Mouse (Mus musculus) lung, postnatal 0 days (tissue): ENCODE results near the gene Crhr1. TPM values are rescaled to one million over a fixed set of nuclear protein-coding genes. Genes with fewer than 3 reads are reported as not detected.

Experiments
- ATAC-seq: fragments of 200-750 bp; cut with Nextera tagmentation; 2 replicates; pipeline ENCODE4 v1.8.0; 2017; ENCODE audit warnings: moderate library complexity
- DNase-seq: peaks from one replicate; pipeline ENCODE4 v3.0.0-alpha.2; 2016; ENCODE audit warnings: low spot score
- H3K27ac ChIP-seq: fragments of 300-500 bp; sonication (generic); 2 replicates; pipeline ENCODE4 v1.5.1; 2014; ENCODE audit warnings: antibody characterized with exemption, mild to moderate bottlenecking, low read length, mixed read lengths
- H3K27me3 ChIP-seq: fragments of 300-500 bp; sonication (generic); replicated peaks from 2 replicates; pipeline ENCODE4 v1.6.1; 2014; ENCODE audit warnings: low read length, mixed read lengths; ENCODE audit not compliant: insufficient read depth
- H3K36me3 ChIP-seq: fragments of 300-500 bp; sonication (generic); 2 replicates; pipeline ENCODE4 v1.6.1; 2014; ENCODE audit warnings: low read length, mixed read lengths; ENCODE audit not compliant: insufficient read depth
- H3K4me1 ChIP-seq: fragments of 300-500 bp; sonication (generic); 2 replicates; pipeline ENCODE4 v1.6.1; 2014; ENCODE audit warnings: antibody characterized with exemption, low read depth, low read length, mixed read lengths; ENCODE audit not compliant: insufficient read depth
- H3K4me2 ChIP-seq: fragments of 300-500 bp; sonication (generic); replicated peaks from 2 replicates; pipeline ENCODE4 v1.6.1; 2014; ENCODE audit warnings: low read depth, mild to moderate bottlenecking, low read length, moderate library complexity, mixed read lengths
- H3K4me3 ChIP-seq: fragments of 300-500 bp; sonication (generic); 2 replicates; pipeline ENCODE4 v1.5.1; 2014; ENCODE audit warnings: low read depth, low read length
- H3K9ac ChIP-seq: fragments of 300-500 bp; sonication (generic); replicated peaks from 2 replicates; pipeline ENCODE4 v1.6.1; 2014; ENCODE audit warnings: low read depth, mild to moderate bottlenecking
- H3K9me3 ChIP-seq: fragments of 300-500 bp; sonication (generic); 2 replicates; pipeline ENCODE4 v1.6.1; 2016; ENCODE audit warnings: low read length, mixed read lengths
- CTCF ChIP-seq: IDR thresholded peaks from 2 replicates; pipeline ENCODE4 v1.5.1; 2016; ENCODE audit warnings: antibody characterized with exemption, mild to moderate bottlenecking
- EP300 ChIP-seq: IDR thresholded peaks from 2 replicates; pipeline ENCODE4 v1.6.1; 2016; ENCODE audit warnings: antibody characterized with exemption, mild to moderate bottlenecking, control low read depth
- WGBS: fragments of 180-500 bp; shearing (Covaris S2); extraction: QIAGEN DNeasy Blood & Tissue Kit; methylation state at CpG from one replicate; pipeline ENCODE4 v1.1.7; 2014; 5-methylcytosine and 5-hydroxymethylcytosine counted together
- polyA plus RNA-seq: library from polyadenylated mRNA; unstranded; fragments of >200 nt; fragmentation: Nextera tagmentation; extraction: Ambion mirVana; gene quantifications from 2 replicates; pipeline ENCODE4 v1.2.1, GENCODE M21; 2015

Crhr1 gene
- polyA plus RNA-seq, 1 experiment from 2014 or later: not detected

GRCm38 (mm10) chr11:104150911-104151310 is 18.3 kb downstream of the Crhr1 start:
- Histone ChIP-seq H3K4me2 (no peak overlapping the region), H3K27ac (no peak overlapping the region), H3K4me3 (no peak overlapping the region), H3K9ac (no peak overlapping the region), H3K27me3 (no peaks in the 10 kb centered on the region), H3K36me3 (no peaks in the 10 kb centered on the region), H3K4me1 (no peaks in the 10 kb centered on the region), H3K9me3 (no peaks in the 10 kb centered on the region)
- WGBS: 69% methylated on average over 5 of the region's 5 CpGs
- DNase-seq: no peak
- no peak for ATAC-seq
- TF ChIP-seq CTCF: no peak
- TF ChIP-seq EP300: no peak

- no peaks in the 10 kb centered on the region for H3K4me1 ChIP-seq
- H3K9me3 ChIP-seq: no peaks in the 10 kb centered on the region
- H3K27ac ChIP-seq: no peak overlapping the region
- 0 out of 2 replicates have a peak, but pooled peaks cover 5% of the 10 kb centered on the region for H3K27me3 ChIP-seq
- ATAC-seq (no peak), DNase-seq (no peak)
- WGBS: 65% methylated on average over 4 of the region's 4 CpGs
- no peak overlapping the region for H3K9ac ChIP-seq
- no peak for TF ChIP-seq EP300
- TF ChIP-seq CTCF: no peak
- no peak overlapping the region for H3K4me2 ChIP-seq
- H3K4me3 ChIP-seq: no peak overlapping the region
- H3K36me3 ChIP-seq: no peaks in the 10 kb centered on the region
These were observed 21.7 kb downstream of the Crhr1 start for GRCm38 (mm10) chr11:104154332-104154731.

- Histone ChIP-seq H3K4me2 (no peak overlapping the region), H3K27me3 (0 out of 2 replicates have a peak, but pooled peaks cover 5% of the 10 kb centered on the region), H3K9me3 (no peaks in the 10 kb centered on the region), H3K9ac (no peak overlapping the region), H3K4me3 (no peak overlapping the region), H3K27ac (no peak overlapping the region), H3K36me3 (no peaks in the 10 kb centered on the region), H3K4me1 (no peaks in the 10 kb centered on the region)
- 19% methylated on average over 9 of the region's 9 CpGs for WGBS
- TF ChIP-seq CTCF: no peak
- no peak for TF ChIP-seq EP300
- DNase-seq: no peak
- no peak for ATAC-seq
These were observed 22.4 kb downstream of the Crhr1 start for GRCm38 (mm10) chr11:104154820-104155635.

- no peak for ATAC-seq
- H3K4me1 ChIP-seq: no peaks in the 10 kb centered on the region
- no peaks in the 10 kb centered on the region for H3K36me3 ChIP-seq
- H3K27ac ChIP-seq: no peak overlapping the region
- DNase-seq: no peak
- TF ChIP-seq EP300 (no peak), CTCF (no peak)
- 0 out of 2 replicates have a peak, but pooled peaks cover 5% of the 10 kb centered on the region for H3K27me3 ChIP-seq
- no peak overlapping the region for H3K4me3 ChIP-seq
- H3K9me3 ChIP-seq: no peaks in the 10 kb centered on the region
- no peak overlapping the region for H3K4me2 ChIP-seq
- H3K9ac ChIP-seq: no peak overlapping the region
These were observed 23.2 kb downstream of the Crhr1 start for GRCm38 (mm10) chr11:104155899-104156298.

GRCm38 (mm10) chr11:104156391-104156790 is 23.7 kb downstream of the Crhr1 start:
- Histone ChIP-seq H3K9me3 (no peaks in the 10 kb centered on the region), H3K9ac (no peak overlapping the region), H3K27me3 (0 out of 2 replicates have a peak, but pooled peaks cover 5% of the 10 kb centered on the region), H3K4me3 (no peak overlapping the region), H3K27ac (no peak overlapping the region), H3K4me2 (no peak overlapping the region), H3K4me1 (no peaks in the 10 kb centered on the region), H3K36me3 (no peaks in the 10 kb centered on the region)
- ATAC-seq (no peak), DNase-seq (no peak)
- WGBS: 52% methylated on average over 3 of the region's 3 CpGs
- TF ChIP-seq EP300: no peak
- no peak for TF ChIP-seq CTCF

GRCm38 (mm10) chr11:104157603-104158259 is 25.1 kb downstream of the Crhr1 start:
- TF ChIP-seq EP300: no peak
- peak; percentile 36; the same call in 1 of the 2 replicates for TF ChIP-seq CTCF
- WGBS: 8% methylated on average over 23 of the region's 23 CpGs

More at GRCm38 (mm10) chr11:104157603-104158259, 25.1 kb downstream of the Crhr1 start:
- Histone ChIP-seq H3K9ac (no peak overlapping the region), H3K9me3 (no peaks in the 10 kb centered on the region), H3K36me3 (no peaks in the 10 kb centered on the region), H3K27me3 (0 out of 2 replicates have a peak, but pooled peaks cover 5% of the 10 kb centered on the region), H3K4me1 (no peaks in the 10 kb centered on the region), H3K4me3 (no peak overlapping the region), H3K4me2 (peak overlapping the region; percentile 30), H3K27ac (no peak overlapping the region)
- DNase-seq (peak; percentile 54), ATAC-seq (peak; percentile 88)
